Mouse (Mus musculus) liver, adult 2 months (tissue): ENCODE measurements at regions not wholly inside any gene's neighbourhood (a gene's known extent, or its start where the extent isn't known, plus 50 kb on each side); places are given as distances from the start of the nearest gene placed in this dataset.
A peak's percentile ranks its signal among the peaks of the same experiment; 100 is the strongest.

ENCODE experiments used
- DNase-seq: peaks from one replicate; pipeline ENCODE4 v3.0.0-alpha.2; 2011; ENCODE audit warnings: low read depth, low spot score; ENCODE audit errors: extremely low read depth
- H3K27ac ChIP-seq: fragments of 200-500 bp; replicated peaks from 2 replicates; pipeline ENCODE4 v1.5.1; 2012; ENCODE audit warnings: low read depth, mild to moderate bottlenecking, control low read depth, inconsistent platforms, low read length; ENCODE audit not compliant: insufficient read depth
- H3K27me3 ChIP-seq: fragments of 200-500 bp; 2 replicates; pipeline ENCODE4 v1.6.1; 2012; ENCODE audit warnings: mild to moderate bottlenecking, moderate library complexity, low read length, inconsistent platforms; ENCODE audit not compliant: control insufficient read depth, insufficient read depth
- H3K36me3 ChIP-seq: fragments of 200-500 bp; 2 replicates; pipeline ENCODE4 v1.6.1; 2012; ENCODE audit warnings: low read length, inconsistent platforms; ENCODE audit not compliant: control insufficient read depth, insufficient read depth
- H3K4me1 ChIP-seq: fragments of 200-500 bp; 2 replicates; pipeline ENCODE4 v1.6.1; 2011; ENCODE audit warnings: low read length; ENCODE audit not compliant: control insufficient read depth, insufficient read depth
- H3K4me3 ChIP-seq: fragments of 200-500 bp; 2 replicates; pipeline ENCODE4 v1.5.1; 2011; ENCODE audit warnings: low read depth, mild to moderate bottlenecking, control low read depth, low read length, moderate library complexity; ENCODE audit not compliant: insufficient read depth
- H3K79me2 ChIP-seq: fragments of 200-500 bp; 2 replicates; pipeline ENCODE4 v1.6.1; 2012; ENCODE audit warnings: inconsistent platforms, mild to moderate bottlenecking, low read length, moderate library complexity; ENCODE audit not compliant: control insufficient read depth, insufficient read depth
- H3K9ac ChIP-seq: fragments of 200-500 bp; 2 replicates; pipeline ENCODE4 v1.6.1; 2012; ENCODE audit warnings: low read depth, mild to moderate bottlenecking, control low read depth, inconsistent platforms, low read length
- CTCF ChIP-seq: fragments of 200-500 bp; IDR thresholded peaks from 2 replicates; pipeline ENCODE4 v1.5.1; 2011; ENCODE audit warnings: low read depth, low read length, control low read depth
- POLR2A ChIP-seq: fragments of 200-500 bp; IDR thresholded peaks from 2 replicates; pipeline ENCODE4 v1.6.1; 2011; ENCODE audit warnings: low read length, control low read depth; ENCODE audit not compliant: insufficient read depth; ENCODE audit errors: extremely low read depth
- WGBS: fragments of 180-500 bp; shearing (Covaris S2); methylation state at CpG from one replicate; pipeline ENCODE4 v1.1.7; 2018; 5-methylcytosine and 5-hydroxymethylcytosine counted together

DNA sequence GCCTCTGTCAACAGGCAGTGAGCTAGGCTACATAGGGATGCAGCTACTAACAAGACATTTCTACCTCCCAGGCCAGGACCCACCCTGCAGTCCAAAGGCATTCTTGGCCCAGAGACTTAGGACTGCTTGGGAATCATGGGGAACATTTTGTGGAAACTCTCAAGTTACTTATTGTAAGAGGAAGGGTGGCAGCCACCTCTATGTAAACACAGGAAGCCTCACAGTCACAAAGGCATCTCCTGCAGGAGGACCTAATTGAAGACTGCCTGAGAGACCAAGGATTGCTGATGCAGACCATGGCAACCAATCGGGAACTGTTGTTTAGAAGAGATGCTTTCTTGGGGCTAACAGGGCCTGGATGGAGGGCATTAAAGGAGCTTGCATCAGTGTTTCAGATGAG is 224.0 kb upstream of the Btg1 start:
- no peak for DNase-seq
- no peaks in the 10 kb centered on the region for H3K79me2 ChIP-seq
- H3K36me3 ChIP-seq: no peaks in the 10 kb centered on the region
- H3K27ac ChIP-seq: no peak overlapping the region
- TF ChIP-seq POLR2A: no peak
- TF ChIP-seq CTCF: no peak
- no peak overlapping the region for H3K9ac ChIP-seq
- no peak overlapping the region for H3K4me3 ChIP-seq
- 89% methylated on average over 1 of the region's 1 CpGs for WGBS
- no peaks in the 10 kb centered on the region for H3K4me1 ChIP-seq
- H3K27me3 ChIP-seq: no peaks in the 10 kb centered on the region

DNA sequence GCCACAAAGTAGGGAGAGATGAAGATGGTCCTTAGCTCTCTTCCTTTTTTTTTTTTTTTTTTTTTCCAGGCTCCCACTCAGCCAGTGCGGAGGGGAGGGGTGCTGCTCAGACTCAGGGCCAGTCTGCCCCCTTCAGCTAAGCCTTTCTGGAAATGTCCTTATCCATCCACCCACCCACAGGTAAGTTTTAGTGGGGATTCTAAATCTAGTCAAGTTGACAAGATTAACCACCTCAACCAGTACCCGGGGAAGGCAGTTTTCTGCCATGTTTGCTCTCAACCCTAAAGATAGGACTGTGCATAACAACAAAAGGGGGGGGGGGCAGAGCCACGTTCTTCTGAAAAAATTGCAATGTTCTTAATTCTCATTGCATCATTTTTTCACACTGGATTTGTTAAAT is 222.6 kb upstream of the Btg1 start:
- no peak overlapping the region for H3K9ac ChIP-seq
- WGBS: 96% methylated on average over 3 of the region's 3 CpGs
- H3K27me3 ChIP-seq: no peaks in the 10 kb centered on the region
- no peaks in the 10 kb centered on the region for H3K4me1 ChIP-seq
- no peak for DNase-seq
- TF ChIP-seq POLR2A (no peak), CTCF (no peak)
- no peaks in the 10 kb centered on the region for H3K79me2 ChIP-seq
- no peak overlapping the region for H3K27ac ChIP-seq
- no peak overlapping the region for H3K4me3 ChIP-seq
- no peaks in the 10 kb centered on the region for H3K36me3 ChIP-seq

DNA sequence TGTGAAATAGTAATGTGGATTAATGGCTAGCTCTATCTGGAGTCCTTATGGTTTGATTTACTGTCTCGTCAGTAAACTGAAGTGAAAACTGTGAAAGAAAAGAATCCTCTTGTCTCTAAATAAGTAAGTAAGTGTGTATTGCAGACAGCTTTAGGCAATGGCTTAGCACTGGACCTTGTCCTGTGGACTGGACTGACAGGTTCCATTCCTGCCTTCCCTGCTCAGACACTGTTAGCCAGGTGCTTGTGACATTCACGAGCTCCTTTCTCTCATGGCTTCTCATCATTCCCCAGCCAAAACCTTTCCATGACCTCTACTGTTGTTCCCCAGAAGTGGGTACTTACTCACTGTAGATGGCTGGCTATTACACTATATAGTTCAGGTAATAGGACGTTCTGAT is 221.8 kb upstream of the Btg1 start:
- no peaks in the 10 kb centered on the region for H3K79me2 ChIP-seq
- 77% methylated on average over 3 of the region's 3 CpGs for WGBS
- no peak overlapping the region for H3K27ac ChIP-seq
- H3K9ac ChIP-seq: no peak overlapping the region
- no peak overlapping the region for H3K4me3 ChIP-seq
- no peaks in the 10 kb centered on the region for H3K27me3 ChIP-seq
- no peaks in the 10 kb centered on the region for H3K36me3 ChIP-seq
- no peaks in the 10 kb centered on the region for H3K4me1 ChIP-seq
- TF ChIP-seq POLR2A: no peak
- no peak for TF ChIP-seq CTCF
- DNase-seq: peak; percentile 3

DNA sequence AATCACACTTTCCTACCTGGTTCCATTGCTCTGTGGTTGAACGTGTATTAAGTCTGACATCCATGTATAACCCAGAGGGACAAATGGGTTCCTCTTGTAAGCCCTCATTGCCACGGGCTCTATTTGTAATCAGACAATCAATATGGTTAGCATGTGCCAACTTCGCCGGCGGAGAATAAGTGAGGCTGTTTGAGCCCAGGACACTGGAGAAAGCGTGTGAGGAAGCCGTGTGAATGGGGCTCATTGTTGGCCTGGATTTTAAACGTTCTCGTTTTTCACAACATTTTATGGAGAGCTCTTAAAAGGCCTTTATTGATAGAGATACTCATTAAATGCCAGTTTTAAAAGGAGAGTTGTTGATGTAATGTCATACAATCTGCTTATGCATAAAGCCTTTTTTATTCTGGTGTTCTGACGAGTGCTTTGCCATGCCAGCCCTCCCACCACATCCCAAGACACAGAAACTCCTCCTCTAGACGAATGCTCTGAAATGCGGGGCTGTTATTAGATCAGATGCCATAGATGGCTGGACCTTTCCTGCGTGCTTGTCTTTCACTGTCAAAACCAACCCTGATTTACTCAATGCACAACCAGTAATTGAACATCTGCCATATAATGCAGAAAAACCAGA is 218.8 kb upstream of the Btg1 start:
- TF ChIP-seq POLR2A (no peak), CTCF (no peak)
- no peak overlapping the region for H3K27ac ChIP-seq
- no peaks in the 10 kb centered on the region for H3K36me3 ChIP-seq
- 65% methylated on average over 13 of the region's 13 CpGs for WGBS
- H3K79me2 ChIP-seq: no peaks in the 10 kb centered on the region
- peak; percentile 51 for DNase-seq
- no peak overlapping the region for H3K9ac ChIP-seq
- no peak overlapping the region for H3K4me3 ChIP-seq
- H3K4me1 ChIP-seq: no peaks in the 10 kb centered on the region
- H3K27me3 ChIP-seq: no peaks in the 10 kb centered on the region

DNA sequence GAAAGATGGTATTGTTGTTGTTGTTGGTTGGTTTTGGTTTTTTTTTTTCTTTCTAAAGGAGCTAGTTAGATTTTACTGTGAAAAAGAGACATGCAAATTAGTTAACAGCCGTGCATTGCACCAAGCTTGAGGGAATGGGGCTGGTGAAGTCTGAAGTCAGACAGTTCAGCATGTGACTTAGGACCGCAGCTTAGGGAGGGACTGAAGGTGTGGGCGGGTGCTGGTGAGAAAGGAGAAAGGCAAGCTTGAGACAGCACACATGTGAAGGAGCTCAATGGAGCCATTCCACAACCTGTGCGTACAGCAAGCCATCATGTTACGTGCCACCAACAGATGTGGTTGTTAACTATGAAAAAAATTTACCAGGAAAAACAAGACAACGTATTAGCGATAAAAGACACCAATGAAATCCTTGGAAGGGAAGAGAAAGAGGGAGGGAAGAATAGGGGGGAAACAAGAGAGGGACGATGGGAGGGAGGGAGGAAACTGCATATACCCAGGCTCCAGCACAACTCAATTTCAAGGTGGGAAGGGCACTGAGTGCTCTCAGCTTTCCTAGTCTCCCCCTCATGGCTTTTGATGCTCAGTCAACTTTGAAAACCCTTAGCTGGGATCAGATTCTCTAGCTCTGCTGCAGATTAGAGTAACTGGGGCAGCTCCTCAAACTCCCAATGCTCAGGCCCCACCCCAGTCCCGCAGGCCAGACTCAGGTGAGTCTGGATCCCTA is 218.1 kb upstream of the Btg1 start:
- 89% methylated on average over 9 of the region's 9 CpGs for WGBS
- H3K4me3 ChIP-seq: no peak overlapping the region
- H3K36me3 ChIP-seq: no peaks in the 10 kb centered on the region
- H3K27ac ChIP-seq: no peak overlapping the region
- H3K27me3 ChIP-seq: no peaks in the 10 kb centered on the region
- H3K4me1 ChIP-seq: no peaks in the 10 kb centered on the region
- TF ChIP-seq CTCF: no peak
- TF ChIP-seq POLR2A: no peak
- H3K9ac ChIP-seq: no peak overlapping the region
- DNase-seq: no peak
- H3K79me2 ChIP-seq: no peaks in the 10 kb centered on the region
